Mouse (Mus musculus): ENCODE measurements around the gene Adcyap1. TPM values are rescaled to one million over a fixed set of nuclear protein-coding genes. Genes with fewer than 3 reads are reported as not detected.

Gene Adcyap1
- total and polyA plus RNA-seq, 3 experiments = not detected

DNA sequence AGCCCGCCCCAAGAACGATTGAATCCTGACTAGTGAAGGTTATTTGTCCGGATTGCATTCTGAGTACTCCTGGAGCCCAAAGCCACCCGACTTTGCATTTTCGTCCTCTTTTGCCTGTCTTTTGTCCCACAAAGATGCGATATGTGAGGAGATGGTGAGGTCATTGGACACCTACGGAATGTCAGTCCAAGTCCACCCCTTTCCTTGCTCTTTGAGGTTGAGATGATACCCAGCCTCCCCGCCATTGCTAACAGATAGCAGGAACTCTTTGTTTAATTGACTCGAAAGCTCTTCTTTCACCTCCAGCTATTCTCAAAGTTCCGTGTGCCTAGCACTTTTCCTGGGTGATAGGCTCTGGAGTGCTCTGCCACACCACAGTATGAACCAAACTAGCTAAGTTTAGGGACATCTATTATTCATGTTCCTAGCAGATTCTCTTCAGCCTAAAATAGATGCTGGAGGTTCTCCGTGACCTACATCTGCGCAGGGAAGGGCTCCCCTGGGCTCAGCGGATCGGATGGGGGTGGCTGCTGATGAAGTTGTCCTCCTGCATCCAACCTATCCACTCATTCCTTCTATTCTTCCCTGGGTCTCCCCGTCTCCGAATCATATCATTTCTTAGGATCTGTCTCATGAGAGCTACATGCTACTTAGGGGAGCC, 2.6 kb downstream of the Adcyap1 start:
- H3K27ac ChIP-seq (ENCODE audit: control insufficient read depth, low read depth, low read length) = no peak overlapping the region
- H3K9ac ChIP-seq (ENCODE audit: control insufficient read depth, low read depth, low read length, poor library complexity, severe bottlenecking) = no peak overlapping the region
- no peak for DNase-seq (ENCODE audit: low read depth, low spot score)
- no peaks in the 10 kb centered on the region for H3K79me2 ChIP-seq (ENCODE audit: control insufficient read depth, insufficient read depth, low read length, poor library complexity)
- H3K36me3 ChIP-seq (ENCODE audit: control insufficient read depth in 1 of 2, insufficient read depth in 2 of 2, low read length in 2 of 2) = no peaks in the 10 kb centered on the region
- H3K4me3 ChIP-seq (ENCODE audit: control insufficient read depth in 1 of 2, insufficient read depth in 1 of 2, low read depth in 2 of 2, low read length in 2 of 2) = no peak overlapping the region
- no peak for TF ChIP-seq MAZ (IDR thresholded peaks at IDR 0.05; ENCODE audit: low read depth, low read length)
- no peak for TF ChIP-seq UBTF (IDR thresholded peaks at IDR 0.05; ENCODE audit: borderline replicate concordance, insufficient read depth, low read depth, low read length)
- TF ChIP-seq POLR2AphosphoS5 (IDR thresholded peaks at IDR 0.05; ENCODE audit: borderline replicate concordance, low read depth, low read length) = no peak
- TF ChIP-seq MYB (IDR thresholded peaks at IDR 0.05; ENCODE audit: low read depth, low read length) = no peak
- no peaks in the 10 kb centered on the region for H3K9me3 ChIP-seq (replicated peaks; ENCODE audit: insufficient read depth, low read length)
- H3K4me1 ChIP-seq (ENCODE audit: control insufficient read depth in 1 of 2, insufficient read depth in 2 of 2, low read length in 2 of 2) = no peaks in the 10 kb centered on the region
- no peaks in the 10 kb centered on the region for H3K27me3 ChIP-seq (ENCODE audit: control insufficient read depth in 1 of 2, insufficient read depth in 2 of 2, low read length in 2 of 2)

GRCm38 (mm10) chr17:93202165-93203075, 3.6 kb downstream of the Adcyap1 start:
- H3K9ac ChIP-seq (ENCODE audit: control insufficient read depth, low read depth, low read length, poor library complexity, severe bottlenecking) = no peak overlapping the region
- no peaks in the 10 kb centered on the region for H3K36me3 ChIP-seq (ENCODE audit: control insufficient read depth in 1 of 2, insufficient read depth in 2 of 2, low read length in 2 of 2)
- TF ChIP-seq ZC3H11A (IDR thresholded peaks at IDR 0.05; ENCODE audit: low read depth, low read length) (no peak), KAT2A (conservative IDR thresholded peaks at IDR 0.05; ENCODE audit: low read depth, low read length) (no peak), RCOR1 (IDR thresholded peaks at IDR 0.05; ENCODE audit: low read depth, low read length) (no peak), GATA1 (IDR thresholded peaks at IDR 0.05; ENCODE audit: low read depth, low read length) (no peak), USF2 (IDR thresholded peaks at IDR 0.05; ENCODE audit: borderline replicate concordance in 1 of 2, insufficient read depth in 1 of 2, low read depth in 1 of 2, low read length in 2 of 2) (no peak), ZKSCAN1 (IDR thresholded peaks at IDR 0.05; ENCODE audit: low read depth, low read length) (no peak), UBTF (IDR thresholded peaks at IDR 0.05; ENCODE audit: borderline replicate concordance, insufficient read depth, low read depth, low read length) (no peak), MYC (IDR thresholded peaks at IDR 0.05; ENCODE audit: low read depth, low read length) (no peak), CHD1 (IDR thresholded peaks at IDR 0.05; ENCODE audit: low read depth, low read length) (no peak), NRF1 (IDR thresholded peaks at IDR 0.05; ENCODE audit: insufficient read depth, low read depth, low read length, poor library complexity, severe bottlenecking) (no peak), MXI1 (IDR thresholded peaks at IDR 0.05; ENCODE audit: low read depth, low read length) (no peak), TAL1 (IDR thresholded peaks at IDR 0.05; ENCODE audit: low read length) (no peak), E2F4 (IDR thresholded peaks at IDR 0.05; ENCODE audit: borderline replicate concordance, low read depth, low read length) (no peak), MYB (IDR thresholded peaks at IDR 0.05; ENCODE audit: low read depth, low read length) (no peak), ETS1 (IDR thresholded peaks at IDR 0.05; ENCODE audit: low read depth, low read length) (no peak), TBP (IDR thresholded peaks at IDR 0.05; ENCODE audit: low read depth, low read length) (no peak), ELF1 (IDR thresholded peaks at IDR 0.05; ENCODE audit: low read depth, low read length) (no peak), SMC3 (IDR thresholded peaks at IDR 0.05; ENCODE audit: low read depth, low read length) (no peak), MAZ (IDR thresholded peaks at IDR 0.05; ENCODE audit: low read depth, low read length) (no peak)
- H3K4me1 ChIP-seq (ENCODE audit: control insufficient read depth in 1 of 2, insufficient read depth in 2 of 2, low read length in 2 of 2) = no peaks in the 10 kb centered on the region
- no peak overlapping the region for H3K4me3 ChIP-seq (ENCODE audit: control insufficient read depth in 1 of 2, insufficient read depth in 1 of 2, low read depth in 2 of 2, low read length in 2 of 2)
- no peak for DNase-seq (ENCODE audit: low read depth, low spot score)
- H3K9me3 ChIP-seq (replicated peaks; ENCODE audit: insufficient read depth, low read length) = no peaks in the 10 kb centered on the region
- H3K79me2 ChIP-seq (ENCODE audit: control insufficient read depth, insufficient read depth, low read length, poor library complexity) = no peaks in the 10 kb centered on the region
- no peak overlapping the region for H3K27ac ChIP-seq (ENCODE audit: control insufficient read depth, low read depth, low read length)
- H3K27me3 ChIP-seq (ENCODE audit: control insufficient read depth in 1 of 2, insufficient read depth in 2 of 2, low read length in 2 of 2) = no peaks in the 10 kb centered on the region

Measured in MEL (cell line).